Mouse (Mus musculus) liver (tissue): ENCODE data around the gene Stc2.

Experiments used
- DNase-seq: peaks from one replicate; pipeline ENCODE4 v3.0.0-alpha.2; 2020; ENCODE audit warnings: mixed read lengths

The Stc2 gene

DNA sequence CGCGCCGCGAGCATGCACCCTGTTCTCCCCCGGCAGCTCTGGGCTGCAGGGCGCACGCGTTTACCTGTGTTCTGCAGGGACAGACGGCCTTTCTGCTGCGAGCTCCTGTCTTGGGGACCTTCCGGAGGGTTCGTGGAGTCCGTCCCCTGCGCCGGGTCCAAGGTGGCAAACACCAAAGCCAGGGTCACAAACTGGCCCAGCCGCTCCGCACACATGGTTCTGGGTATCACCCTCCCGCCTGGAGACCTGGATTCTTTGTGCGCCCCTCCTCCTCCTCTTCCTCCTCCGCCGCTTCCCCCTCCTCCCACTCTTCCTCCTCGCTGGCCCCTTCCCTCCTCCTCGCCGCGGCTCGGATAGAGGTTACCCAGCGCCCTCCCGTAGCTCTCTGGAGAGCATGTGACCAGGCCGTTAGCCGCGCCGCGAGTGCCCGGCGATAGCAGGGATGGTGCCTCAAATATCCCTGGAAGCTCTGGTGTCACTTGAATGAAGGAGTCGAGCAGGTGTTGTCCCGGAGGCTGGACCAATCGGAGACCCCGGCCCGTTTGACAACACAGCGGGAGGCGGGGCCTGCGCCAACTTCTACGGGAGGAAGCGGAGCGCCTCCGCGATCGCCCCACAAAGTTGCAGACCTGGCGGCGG is at the start of gene Stc2:
Stc2 (minus strand) TSS at position 427 of the 639 bp plus-strand sequence.
- DNase-seq = peak; percentile 69

DNA sequence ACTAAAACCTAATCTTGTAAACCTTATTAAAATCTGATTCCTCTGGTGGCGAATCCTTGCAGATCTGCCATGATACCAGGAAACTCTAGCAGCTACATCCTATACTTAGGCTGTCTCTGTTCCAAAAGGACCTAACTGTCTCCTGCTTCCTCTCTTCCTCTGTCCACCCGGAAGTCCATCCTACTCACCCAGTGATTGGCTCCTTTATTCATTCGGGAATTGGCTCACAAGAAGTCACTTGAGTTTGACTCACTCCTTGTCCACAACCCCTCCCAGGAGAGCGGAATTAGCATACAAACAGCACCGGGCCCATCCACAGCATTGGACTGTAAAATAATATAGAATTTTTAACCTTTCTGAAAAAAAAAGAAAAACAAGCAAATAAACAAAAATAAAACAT is 47.2 kb upstream of the Stc2 start:
- DNase-seq = no peak

DNA sequence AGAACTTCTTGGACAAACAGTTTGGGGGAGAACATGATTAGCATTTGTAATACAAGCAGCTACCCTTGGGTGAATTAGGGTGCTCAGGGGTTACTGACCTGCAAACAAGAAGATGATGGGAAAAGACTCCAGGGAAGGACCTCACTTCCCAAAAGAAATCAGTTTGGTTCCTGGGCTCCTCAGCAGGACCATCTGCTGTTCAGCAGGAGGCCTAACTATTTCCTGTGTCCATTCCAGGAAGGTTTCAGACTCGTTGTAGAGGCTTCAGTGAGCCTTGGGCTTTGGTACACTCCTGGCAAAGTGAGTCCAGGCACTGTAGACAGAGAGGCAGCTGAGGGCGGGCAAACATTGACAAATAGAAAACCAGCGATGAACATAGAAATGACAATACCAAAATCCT is 42.5 kb upstream of the Stc2 start:
- DNase-seq = no peak

- no peak for DNase-seq
Measured at GRCm38 (mm10) chr11:31406736-31407135, 36.9 kb upstream of the Stc2 start.

DNA sequence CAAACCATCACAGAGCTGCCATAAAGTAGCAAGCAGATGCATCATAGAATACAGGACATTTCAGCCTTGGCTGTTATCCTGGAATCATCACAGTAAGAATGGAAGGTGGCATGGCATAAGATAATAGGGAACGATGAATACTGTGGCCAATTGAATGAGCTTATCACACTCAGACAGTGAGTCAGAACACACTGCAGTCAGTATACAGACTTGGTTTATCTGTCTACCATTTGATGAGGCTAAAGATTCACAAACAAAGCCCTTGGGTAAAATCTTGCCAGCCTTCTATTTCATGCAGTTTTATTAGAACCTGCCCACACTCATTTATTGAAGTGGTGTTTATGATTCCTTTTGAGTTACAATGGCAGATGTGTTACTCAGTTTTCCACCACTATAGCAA is 33.2 kb upstream of the Stc2 start:
- no peak for DNase-seq

GRCm38 (mm10) chr11:31398604-31399003 is 28.7 kb upstream of the Stc2 start:
- no peak for DNase-seq

DNA sequence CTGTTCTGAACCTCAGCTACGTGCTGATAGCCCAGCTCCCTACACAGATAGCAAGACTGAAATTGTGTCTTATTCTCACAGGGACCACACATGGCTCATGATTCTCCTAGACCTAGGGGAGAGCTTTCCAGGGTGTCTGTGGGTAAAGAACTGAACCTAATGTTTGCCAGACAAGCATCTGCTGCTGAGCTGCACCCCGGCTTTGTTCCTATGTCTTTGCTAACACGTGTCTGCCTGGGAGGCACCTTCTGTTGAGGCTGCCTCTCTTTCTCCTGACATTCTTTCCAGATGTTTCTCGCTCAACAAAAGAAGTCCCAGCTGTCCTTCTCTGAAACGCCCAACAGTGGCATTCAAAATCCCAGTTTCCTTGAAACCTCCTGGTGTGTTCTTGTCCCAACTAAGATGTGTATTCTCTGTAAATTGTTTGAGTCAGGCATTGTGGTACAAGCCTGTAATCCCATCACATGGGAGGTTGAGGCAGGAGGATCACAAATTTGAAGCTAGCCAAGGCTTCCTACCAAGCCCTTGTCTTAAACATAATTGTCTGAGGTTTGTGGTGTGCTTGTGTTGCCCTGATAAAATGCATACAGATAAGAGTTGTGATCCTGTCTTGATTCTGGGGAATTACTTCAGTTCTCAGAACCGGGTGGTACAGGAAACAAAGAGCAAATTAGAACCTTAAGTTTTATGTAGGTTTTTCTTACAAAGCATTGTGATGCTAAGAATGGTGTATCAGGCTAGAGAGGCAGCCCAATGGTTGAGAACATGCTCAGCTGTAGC is 27.0 kb upstream of the Stc2 start:
- no peak for DNase-seq

- DNase-seq = no peak
Measured at GRCm38 (mm10) chr11:31394026-31394425, 24.2 kb upstream of the Stc2 start.

GRCm38 (mm10) chr11:31392340-31392739 is 22.5 kb upstream of the Stc2 start:
- no peak for DNase-seq

GRCm38 (mm10) chr11:31388890-31389289 is 19.0 kb upstream of the Stc2 start:
- no peak for DNase-seq

DNA sequence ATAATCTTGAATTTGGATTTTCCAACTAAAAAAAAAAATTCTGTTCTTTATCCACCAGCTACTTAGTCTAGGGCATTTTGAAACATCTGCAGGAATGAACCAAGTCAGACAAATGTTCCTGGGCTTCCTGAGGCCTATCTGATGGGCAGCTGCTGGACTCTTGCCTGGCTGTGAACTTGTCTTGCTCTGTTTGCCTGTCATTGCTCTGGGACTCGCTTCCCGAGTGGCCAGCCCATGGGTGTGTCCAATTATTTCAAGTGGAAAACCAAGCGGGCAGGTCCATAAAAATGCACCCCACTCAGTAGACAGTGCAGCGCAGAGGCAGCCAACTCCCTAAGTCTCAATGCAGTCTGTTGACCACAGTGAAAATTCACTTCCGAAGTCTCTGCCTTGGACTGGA is 17.7 kb upstream of the Stc2 start:
- no peak for DNase-seq

DNA sequence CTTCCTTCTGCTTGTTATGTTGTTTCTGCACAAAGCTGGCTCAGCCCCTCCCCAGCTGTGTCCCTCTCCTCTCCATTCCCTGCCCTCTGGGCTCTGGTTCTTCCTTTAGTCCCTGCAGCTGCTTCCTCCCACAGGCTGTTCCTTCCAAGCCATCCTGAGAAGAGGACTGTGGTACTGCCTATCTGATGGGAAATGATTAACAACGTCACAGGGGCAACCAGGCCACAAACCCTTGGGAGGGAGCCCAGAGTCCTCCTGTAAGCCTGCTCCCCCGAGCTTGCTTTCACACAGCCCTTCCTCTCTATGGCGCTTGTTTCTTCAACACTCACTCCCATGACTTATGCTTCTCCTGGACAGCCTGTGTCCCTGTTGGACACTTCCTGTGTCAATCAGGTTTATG is 16.7 kb upstream of the Stc2 start:
- no peak for DNase-seq

- no peak for DNase-seq
Measured at GRCm38 (mm10) chr11:31383968-31384367, 14.1 kb upstream of the Stc2 start.

DNA sequence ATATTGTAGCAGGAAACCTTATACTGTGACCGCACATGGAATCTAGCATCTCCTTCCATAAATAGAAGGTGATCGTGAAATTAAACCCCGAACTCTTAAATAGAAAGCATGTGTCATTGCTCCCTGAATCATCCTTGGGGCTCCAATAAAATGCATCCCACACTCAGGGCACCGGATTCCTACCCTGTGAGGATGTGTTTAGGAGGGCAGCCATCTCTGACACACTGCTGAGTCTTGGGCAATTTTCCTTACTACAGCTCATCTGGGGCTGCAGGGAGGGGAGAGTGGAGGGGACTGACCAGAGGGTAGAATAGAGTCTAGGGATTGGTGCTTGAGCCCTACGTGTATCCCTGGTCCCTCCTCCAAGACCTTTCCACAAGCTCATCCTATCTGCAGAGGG is 12.3 kb upstream of the Stc2 start:
- no peak for DNase-seq

GRCm38 (mm10) chr11:31373438-31373837 is 3.6 kb upstream of the Stc2 start:
- peak; percentile 67 for DNase-seq

DNA sequence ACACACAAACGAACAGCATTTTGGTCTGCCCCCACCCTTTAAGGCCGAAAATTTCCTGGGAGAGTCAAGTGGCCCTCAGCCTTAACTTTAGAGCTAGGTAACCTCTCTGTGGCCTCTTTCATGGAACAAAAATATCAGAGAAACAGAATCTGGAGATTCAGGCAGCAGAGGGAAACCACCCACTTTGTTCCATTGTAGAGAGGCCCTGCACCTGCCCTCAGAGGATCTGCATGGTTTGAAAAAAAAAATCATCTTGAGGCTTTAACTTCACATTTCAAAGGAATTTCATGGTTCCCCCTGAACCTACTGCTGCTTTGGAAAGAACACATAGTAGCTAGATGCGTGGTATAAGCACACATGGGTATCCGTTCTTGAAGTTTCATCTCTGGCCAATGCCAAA is 2.3 kb upstream of the Stc2 start:
- DNase-seq = no peak

DNA sequence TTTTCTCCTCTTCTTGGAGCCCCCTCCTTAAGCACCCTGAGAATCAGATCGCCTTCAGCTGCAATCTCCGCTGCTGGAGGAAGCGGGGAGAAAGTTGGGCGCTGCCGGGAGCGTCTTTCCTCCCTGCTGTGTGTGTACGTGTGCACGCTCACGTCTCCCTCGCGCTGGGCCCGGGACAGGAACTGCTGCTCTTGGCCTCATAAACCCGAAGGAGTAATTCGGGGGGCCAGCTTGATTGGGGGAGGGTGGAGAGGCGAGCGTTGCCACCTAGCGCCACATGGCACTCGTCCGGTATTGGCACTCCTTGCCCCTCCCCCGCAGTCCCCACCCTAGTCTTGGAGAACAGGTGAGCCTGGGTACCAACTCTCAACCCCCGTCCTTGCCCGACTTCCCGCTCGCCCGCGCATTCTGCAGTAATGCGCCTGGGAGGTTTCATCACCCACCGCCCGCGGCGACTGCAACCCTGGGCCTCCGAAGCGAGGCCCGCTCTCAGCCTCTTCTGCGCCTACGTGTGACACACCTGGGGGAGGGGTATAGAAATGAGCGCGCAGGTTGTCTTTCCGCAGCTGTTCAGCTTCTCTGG is 1.5 kb upstream of the Stc2 start:
- peak; percentile 17 for DNase-seq

GRCm38 (mm10) chr11:31370436-31371230 is 759 bp upstream of the Stc2 start:
- no peak for DNase-seq

- DNase-seq = peak; percentile 25
Measured at GRCm38 (mm10) chr11:31368965-31369647, 768 bp downstream of the Stc2 start.

DNA sequence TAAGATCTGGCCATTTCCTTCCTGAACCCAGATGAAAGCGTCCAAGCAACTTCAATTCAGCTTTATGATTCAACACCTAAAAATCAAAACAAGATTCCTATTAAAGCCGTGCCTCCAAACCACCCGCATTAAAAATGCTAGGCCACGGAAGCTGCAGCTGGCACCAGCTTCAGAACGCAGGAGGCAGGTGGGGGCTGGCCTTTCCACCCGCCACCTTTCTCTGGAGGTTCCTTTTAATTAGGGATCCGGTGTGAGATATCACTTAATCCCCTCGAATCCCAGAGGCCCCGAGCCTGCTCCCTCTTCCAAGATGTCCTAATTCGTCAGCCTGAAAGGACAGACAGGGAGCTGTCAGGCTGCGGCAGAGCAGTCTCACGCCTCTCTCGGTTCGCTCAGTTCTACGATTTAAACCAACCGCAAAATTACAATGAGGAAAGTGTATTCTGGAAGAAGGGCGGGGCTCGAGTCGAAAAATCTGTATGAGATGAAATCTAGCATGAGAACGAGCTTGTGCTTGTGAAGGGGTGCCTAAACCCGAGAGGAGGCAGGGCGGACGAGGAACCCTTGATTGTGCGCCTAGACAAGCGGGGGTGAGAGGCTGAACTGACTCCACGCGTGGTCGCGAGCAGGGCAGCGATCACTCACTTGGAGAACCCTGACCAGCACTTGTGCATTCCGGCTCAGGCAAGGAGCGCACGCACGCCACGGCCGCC is 1.5 kb downstream of the Stc2 start:
- DNase-seq = no peak

DNA sequence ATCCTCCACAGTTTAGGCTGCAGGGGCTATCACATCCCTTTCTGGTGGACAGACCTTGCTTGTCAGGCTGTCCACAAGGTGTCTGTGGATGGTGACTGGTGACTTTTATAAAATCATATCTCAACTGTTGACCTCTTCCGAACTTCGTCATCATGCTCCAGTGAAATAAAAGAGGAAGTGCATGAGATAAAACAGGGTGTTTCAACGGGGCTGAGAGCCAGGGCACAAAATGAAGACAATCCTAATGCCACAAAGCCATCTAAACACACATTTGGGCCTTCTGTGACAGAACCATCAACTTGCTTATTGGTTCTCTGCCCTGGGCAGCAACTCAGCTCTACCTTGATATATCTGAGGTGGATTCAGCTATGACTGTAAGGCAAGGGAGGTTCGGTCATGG is 3.0 kb downstream of the Stc2 start:
- DNase-seq = no peak

DNA sequence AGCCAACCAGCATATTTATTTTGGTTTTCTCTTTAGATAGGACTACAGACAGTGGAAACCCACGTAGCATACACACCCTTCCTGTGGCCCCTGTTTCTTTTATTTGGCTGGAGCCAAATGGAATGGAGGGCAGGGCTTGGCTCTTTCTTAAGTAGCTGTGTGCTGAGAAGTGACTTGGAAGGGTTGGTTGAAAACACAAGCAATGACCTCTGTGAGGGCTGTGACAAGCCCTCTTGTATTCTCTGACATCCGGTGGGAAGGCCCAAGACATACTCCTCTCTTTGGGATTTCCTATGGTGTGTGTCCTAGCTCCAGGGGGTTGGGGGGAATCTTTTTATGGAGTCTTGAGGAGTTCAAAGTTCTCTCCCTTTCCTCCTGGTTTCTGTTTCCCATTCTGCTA is 3.5 kb downstream of the Stc2 start:
- DNase-seq = no peak
